Mouse (Mus musculus) C2C12 (cell line): ENCODE data around the gene Plpp7. TPM values are rescaled to one million over a fixed set of nuclear protein-coding genes. Genes with fewer than 3 reads are reported as not detected.

Experiments
- H3K27me3 ChIP-seq: one replicate; pipeline ENCODE4 v1.6.1; 2011; ENCODE audit not compliant: control insufficient read depth, insufficient read depth, insufficient read length
- H3K36me3 ChIP-seq: one replicate; pipeline ENCODE4 v1.6.1; 2011; ENCODE audit not compliant: control insufficient read depth, insufficient read depth
- H3K4me3 ChIP-seq: one replicate; pipeline ENCODE4 v1.5.1; 2011; ENCODE audit warnings: mild to moderate bottlenecking, control low read depth; ENCODE audit not compliant: poor library complexity, insufficient read depth, severe bottlenecking
- H3K79me2 ChIP-seq: one replicate; pipeline ENCODE4 v1.6.1; 2011; ENCODE audit not compliant: control insufficient read depth, insufficient read depth
- H3K79me3 ChIP-seq: one replicate; pipeline ENCODE4 v1.6.1; 2011; ENCODE audit warnings: low read depth, control low read depth
- H3ac ChIP-seq: one replicate; pipeline ENCODE3; 2011; ENCODE audit warnings: low read depth; ENCODE audit not compliant: control insufficient read depth, insufficient read length
- CEBPB ChIP-seq: IDR thresholded peaks from one replicate; pipeline ENCODE4 v1.6.1; 2011; ENCODE audit warnings: low read depth, mild to moderate bottlenecking, control low read depth, moderate library complexity
- CTCF ChIP-seq: IDR thresholded peaks from one replicate; pipeline ENCODE4 v1.5.1; 2011; ENCODE audit not compliant: control insufficient read depth, insufficient read depth, insufficient read length
- FOSL1 ChIP-seq: IDR thresholded peaks from one replicate; pipeline ENCODE4 v1.8.0; 2011; ENCODE audit warnings: mild to moderate bottlenecking, low read length; ENCODE audit not compliant: poor library complexity, insufficient read depth, severe bottlenecking
- MAX ChIP-seq: IDR thresholded peaks from one replicate; pipeline ENCODE4 v1.6.1; 2011; ENCODE audit warnings: mild to moderate bottlenecking, control low read depth
- MYOD1 ChIP-seq: IDR thresholded peaks from one replicate; pipeline ENCODE4 v1.6.1; 2011; ENCODE audit warnings: low read depth; ENCODE audit not compliant: control insufficient read depth, insufficient read length
- MYOG ChIP-seq: IDR thresholded peaks from one replicate; pipeline ENCODE4 v1.6.1; 2011; ENCODE audit not compliant: control insufficient read depth, insufficient read length; ENCODE audit errors: extremely low read depth
- USF1 ChIP-seq: IDR thresholded peaks from one replicate; pipeline ENCODE4 v1.6.1; 2011; ENCODE audit warnings: low read depth, mild to moderate bottlenecking, control low read depth, moderate library complexity
- polyA plus RNA-seq: library from polyadenylated mRNA; unstranded; fragments of >200 nt; fragmentation: generic; extraction: Trizol; gene quantifications from one replicate; pipeline ENCODE4 v1.2.1, GENCODE M21; 2012; ENCODE audit warnings: missing spikeins

Gene Plpp7
- polyA plus RNA-seq, 1 experiment, result 0.47 TPM

GRCm38 (mm10) chr2:32094001-32094707, 1.2 kb upstream of the Plpp7 start:
- no peaks in the 10 kb centered on the region for H3K79me3 ChIP-seq
- H3K27me3 ChIP-seq, result peaks cover 48% of the 10 kb centered on the region
- no peak for TF ChIP-seq CEBPB
- TF ChIP-seq MYOD1, result no peak
- no peak for TF ChIP-seq CTCF
- TF ChIP-seq MAX, result no peak
- TF ChIP-seq MYOG, result no peak
- TF ChIP-seq FOSL1, result no peak
- TF ChIP-seq USF1, result no peak
- H3K36me3 ChIP-seq, result no peaks in the 10 kb centered on the region
- H3ac ChIP-seq, result no peak overlapping the region
- H3K4me3 ChIP-seq, result no peak overlapping the region
- no peaks in the 10 kb centered on the region for H3K79me2 ChIP-seq

DNA sequence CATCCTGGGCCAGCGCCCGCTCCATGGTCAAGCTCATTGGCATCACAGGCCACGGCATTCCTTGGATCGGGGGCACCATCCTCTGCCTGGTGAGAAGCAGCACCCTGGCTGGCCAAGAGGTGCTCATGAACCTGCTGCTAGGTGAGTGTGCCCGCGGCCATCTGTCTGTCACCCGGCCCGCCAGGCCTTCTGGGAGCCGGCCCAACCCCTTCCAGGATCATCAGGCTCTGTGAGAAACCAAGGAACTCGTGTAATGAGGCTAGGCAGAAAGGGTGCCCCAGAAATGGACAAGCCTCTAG, 743 bp downstream of the Plpp7 start:
- TF ChIP-seq CEBPB, result no peak
- TF ChIP-seq FOSL1, result no peak
- no peak for TF ChIP-seq CTCF
- TF ChIP-seq MAX, result no peak
- no peak for TF ChIP-seq MYOG
- no peak for TF ChIP-seq MYOD1
- no peak for TF ChIP-seq USF1
- Histone ChIP-seq H3K79me2 (no peaks in the 10 kb centered on the region), H3K36me3 (no peaks in the 10 kb centered on the region), H3K27me3 (peaks cover 42% of the 10 kb centered on the region), H3K79me3 (no peaks in the 10 kb centered on the region), H3ac (no peak overlapping the region), H3K4me3 (no peak overlapping the region)

GRCm38 (mm10) chr2:32102944-32103343, 7.6 kb downstream of the Plpp7 start:
- Histone ChIP-seq H3K4me3 (no peak overlapping the region), H3ac (no peak overlapping the region), H3K36me3 (no peaks in the 10 kb centered on the region), H3K79me2 (no peaks in the 10 kb centered on the region), H3K79me3 (no peaks in the 10 kb centered on the region), H3K27me3 (peaks cover 53% of the 10 kb centered on the region)
- no peak for TF ChIP-seq CEBPB
- TF ChIP-seq MAX, result no peak
- no peak for TF ChIP-seq FOSL1
- TF ChIP-seq USF1, result no peak
- no peak for TF ChIP-seq CTCF

- Histone ChIP-seq H3K27me3 (peaks cover 53% of the 10 kb centered on the region), H3ac (no peak overlapping the region), H3K79me3 (no peaks in the 10 kb centered on the region), H3K36me3 (no peaks in the 10 kb centered on the region), H3K4me3 (no peak overlapping the region), H3K79me2 (no peaks in the 10 kb centered on the region)
- TF ChIP-seq FOSL1 (no peak), USF1 (no peak), CTCF (no peak), CEBPB (no peak), MYOD1 (no peak), MAX (no peak), MYOG (no peak)
Observed at GRCm38 (mm10) chr2:32103557-32103956, 8.2 kb downstream of the Plpp7 start.

GRCm38 (mm10) chr2:32104122-32104521, 8.8 kb downstream of the Plpp7 start:
- Histone ChIP-seq H3K79me3 (no peaks in the 10 kb centered on the region), H3ac (no peak overlapping the region), H3K27me3 (peaks cover 53% of the 10 kb centered on the region), H3K4me3 (no peak overlapping the region), H3K79me2 (no peaks in the 10 kb centered on the region), H3K36me3 (no peaks in the 10 kb centered on the region)
- TF ChIP-seq MYOG, result no peak
- TF ChIP-seq FOSL1, result no peak
- TF ChIP-seq USF1, result no peak
- TF ChIP-seq MAX, result no peak
- TF ChIP-seq CTCF, result no peak
- TF ChIP-seq MYOD1, result no peak
- TF ChIP-seq CEBPB, result no peak

DNA sequence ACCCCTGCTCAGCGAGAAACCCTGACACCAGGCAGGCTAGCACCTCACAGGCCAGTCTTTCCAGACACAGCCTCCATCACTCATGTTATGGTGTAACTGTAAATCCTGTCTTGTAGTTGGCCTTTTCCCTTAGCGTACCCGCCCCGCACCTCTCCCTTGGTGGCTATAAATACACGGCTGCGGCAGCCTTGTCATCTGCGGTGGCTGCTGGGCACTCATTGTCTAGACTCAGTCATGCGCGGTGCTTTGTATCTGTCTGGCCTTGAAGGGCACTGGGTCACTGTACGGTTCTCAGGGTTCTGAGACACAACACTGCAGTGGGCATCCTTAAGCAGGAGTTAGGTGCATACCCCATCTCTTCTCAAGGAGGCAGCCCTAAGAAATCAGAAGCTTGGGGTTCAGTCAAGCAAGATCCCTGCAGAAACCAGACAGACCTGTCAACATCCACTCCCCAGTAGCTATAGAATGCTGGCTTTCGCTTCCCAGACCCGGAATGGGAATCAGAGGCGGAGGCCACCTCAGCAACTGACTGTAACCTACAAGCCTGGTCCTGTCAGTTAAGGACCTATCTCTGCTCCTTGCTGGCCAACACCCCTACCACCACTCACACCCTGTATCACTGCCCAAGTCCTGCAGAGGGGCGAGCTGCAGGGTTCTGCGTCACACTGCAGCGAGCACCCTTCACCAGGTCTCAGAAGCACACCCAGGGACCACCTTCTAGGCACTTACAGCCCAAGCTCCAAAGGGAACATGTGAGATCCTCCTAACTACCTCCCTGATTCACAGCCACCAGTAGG, 10.0 kb downstream of the Plpp7 start:
- no peaks in the 10 kb centered on the region for H3K79me3 ChIP-seq
- H3K36me3 ChIP-seq, result no peaks in the 10 kb centered on the region
- H3ac ChIP-seq, result no peak overlapping the region
- no peak for TF ChIP-seq CEBPB
- TF ChIP-seq CTCF, result no peak
- TF ChIP-seq FOSL1, result no peak
- TF ChIP-seq MYOG, result no peak
- no peak for TF ChIP-seq USF1
- no peak for TF ChIP-seq MYOD1
- no peak for TF ChIP-seq MAX
- H3K79me2 ChIP-seq, result no peaks in the 10 kb centered on the region
- H3K4me3 ChIP-seq, result no peak overlapping the region
- H3K27me3 ChIP-seq, result peaks cover 63% of the 10 kb centered on the region
